Mouse (Mus musculus) retina, postnatal 7 days (tissue): ENCODE measurements around the gene Tfip11.

Experiments
- DNase-seq: peaks from one replicate; pipeline ENCODE4 v3.0.0-alpha.2; 2012; ENCODE audit warnings: low read depth, low spot score

The Tfip11 gene

GRCm38 (mm10) chr5:112360077-112360476, 33.9 kb downstream of the Tfip11 start:
- no peak for DNase-seq

- no peak for DNase-seq
Observed at GRCm38 (mm10) chr5:112364184-112364797, 38.1 kb downstream of the Tfip11 start.

GRCm38 (mm10) chr5:112366879-112367278, 40.7 kb downstream of the Tfip11 start:
- DNase-seq, result no peak

GRCm38 (mm10) chr5:112367338-112367737, 41.2 kb downstream of the Tfip11 start:
- DNase-seq, result no peak

GRCm38 (mm10) chr5:112367929-112368328, 41.8 kb downstream of the Tfip11 start:
- DNase-seq, result no peak

GRCm38 (mm10) chr5:112368666-112369065, 42.5 kb downstream of the Tfip11 start:
- DNase-seq, result no peak

- no peak for DNase-seq
Observed at GRCm38 (mm10) chr5:112369326-112369725, 43.2 kb downstream of the Tfip11 start.

- no peak for DNase-seq
Observed at GRCm38 (mm10) chr5:112370236-112370813, 44.2 kb downstream of the Tfip11 start.

GRCm38 (mm10) chr5:112371933-112372332, 45.8 kb downstream of the Tfip11 start:
- DNase-seq, result no peak

GRCm38 (mm10) chr5:112376111-112376510, 50.0 kb downstream of the Tfip11 start:
- DNase-seq, result no peak

GRCm38 (mm10) chr5:112377380-112377779, 51.2 kb downstream of the Tfip11 start:
- DNase-seq, result no peak

GRCm38 (mm10) chr5:112378716-112379115, 52.6 kb downstream of the Tfip11 start:
- DNase-seq, result no peak

GRCm38 (mm10) chr5:112381154-112381553, 55.0 kb downstream of the Tfip11 start:
- no peak for DNase-seq

- DNase-seq, result no peak
Observed at GRCm38 (mm10) chr5:112382042-112382441, 55.9 kb downstream of the Tfip11 start.

GRCm38 (mm10) chr5:112382641-112383330, 56.6 kb downstream of the Tfip11 start:
- no peak for DNase-seq

GRCm38 (mm10) chr5:112384805-112385472, 58.8 kb downstream of the Tfip11 start:
- no peak for DNase-seq

- no peak for DNase-seq
Observed at GRCm38 (mm10) chr5:112385973-112386372, 59.8 kb downstream of the Tfip11 start.
